Mouse (Mus musculus): ENCODE measurements around the gene Gdpd3. TPM values are rescaled to one million over a fixed set of nuclear protein-coding genes. Genes with fewer than 3 reads are reported as not detected.

The Gdpd3 gene
- polyA plus RNA-seq, 1 experiment: 58.2 TPM

DNA sequence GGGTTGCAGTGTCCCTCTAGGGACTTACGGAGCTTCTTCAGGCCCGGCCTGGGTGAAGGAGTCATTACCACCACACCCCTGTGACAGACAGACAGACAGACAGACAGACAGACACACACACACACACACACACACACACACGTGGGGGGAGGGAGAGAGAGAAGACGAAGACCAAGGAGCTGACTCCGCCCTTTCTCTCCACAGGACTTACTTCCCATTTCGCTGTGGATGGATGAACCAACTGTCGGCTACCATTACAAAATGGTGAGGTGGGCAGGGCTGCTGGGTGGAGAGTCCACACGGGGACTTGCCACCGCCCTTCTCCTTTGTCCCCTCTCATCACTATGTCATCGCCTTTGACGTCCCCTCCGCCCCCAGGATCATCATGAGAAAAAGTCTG, 4.7 kb downstream of the Gdpd3 start:
- no peak for TF ChIP-seq POLR2A (IDR thresholded peaks at IDR 0.05; ENCODE audit: low read depth, low read length)
- TF ChIP-seq CTCF (conservative IDR thresholded peaks at IDR 0.05; ENCODE audit: insufficient read depth, insufficient read length, low read depth, low read length): no peak
- no peaks in the 10 kb centered on the region for H3K36me3 ChIP-seq (ENCODE audit: control insufficient read depth, insufficient read depth, low read length)
- DNase-seq: no peak

DNA sequence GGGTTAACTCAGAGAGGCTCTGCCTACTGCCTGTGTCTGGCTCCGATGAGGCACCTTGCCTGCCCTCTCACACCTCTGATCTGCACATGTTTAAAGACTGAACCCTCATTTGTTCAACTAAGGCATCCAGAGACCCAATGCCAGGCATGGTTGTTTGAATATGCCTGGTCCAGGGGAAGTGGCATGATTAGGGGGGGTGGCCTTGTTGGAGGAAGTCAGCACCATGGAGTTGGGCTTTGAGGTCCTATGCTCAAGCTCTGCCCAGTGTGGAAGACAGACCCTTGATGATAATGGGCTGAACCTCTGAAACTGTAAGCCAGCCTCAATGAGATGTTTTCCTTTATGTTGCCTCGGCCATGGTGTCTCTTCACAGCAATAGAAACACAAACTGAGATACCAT, 7.2 kb downstream of the Gdpd3 start:
- Histone ChIP-seq H3K4me3 (ENCODE audit: insufficient read depth, low read depth, low read length) (no peak overlapping the region), H3K27me3 (replicated peaks; ENCODE audit: control insufficient read depth, insufficient read depth, low read length) (no peaks in the 10 kb centered on the region), H3K36me3 (ENCODE audit: control insufficient read depth, insufficient read depth, low read length) (no peaks in the 10 kb centered on the region; the same call in 1 of the 2 replicates), H3K27ac (ENCODE audit: insufficient read depth, low read depth, low read length) (no peak overlapping the region), H3K4me1 (ENCODE audit: control insufficient read depth, insufficient read depth, low read length) (peaks cover 17% of the 10 kb centered on the region; the same call in 1 of the 2 replicates)
- no peak for DNase-seq
- 79% methylated on average over 2 of the region's 2 CpGs for WGBS
- TF ChIP-seq POLR2A (IDR thresholded peaks at IDR 0.05; ENCODE audit: low read depth, low read length): no peak
- no peak for TF ChIP-seq CTCF (conservative IDR thresholded peaks at IDR 0.05; ENCODE audit: insufficient read depth, insufficient read length, low read depth, low read length)

More for the DNA sequence above, 4.7 kb downstream of the Gdpd3 start:
- peaks cover 4% of the 10 kb centered on the region; the same call in 1 of the 2 replicates for H3K4me1 ChIP-seq (ENCODE audit: control insufficient read depth, insufficient read depth, low read length)
- 85% methylated on average over 12 of the region's 12 CpGs for WGBS
- H3K27ac ChIP-seq (ENCODE audit: insufficient read depth, low read depth, low read length): no peak overlapping the region
- no peaks in the 10 kb centered on the region for H3K27me3 ChIP-seq (replicated peaks; ENCODE audit: control insufficient read depth, insufficient read depth, low read length)
- H3K4me3 ChIP-seq (ENCODE audit: insufficient read depth, low read depth, low read length): no peak overlapping the region

DNA sequence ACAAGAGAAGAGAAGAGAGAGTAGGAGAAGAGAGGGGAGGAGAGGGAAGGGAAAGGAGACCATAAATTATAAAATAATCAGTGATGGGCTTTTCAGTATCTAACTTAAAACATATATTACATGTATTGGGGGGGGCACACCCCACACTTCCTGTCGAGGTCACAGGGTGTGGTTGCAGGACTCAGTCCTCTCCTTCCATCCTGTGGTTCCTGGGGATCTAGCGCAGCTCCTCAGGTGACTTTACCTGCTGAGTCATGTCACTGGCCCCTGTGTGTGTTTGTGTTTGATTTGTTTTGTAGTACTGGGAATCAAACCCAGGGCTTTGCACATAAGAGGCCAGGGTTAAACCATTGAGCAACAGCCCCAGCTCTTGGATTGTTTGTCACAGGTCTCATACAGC, 8.3 kb downstream of the Gdpd3 start:
- 59% methylated on average over 2 of the region's 2 CpGs for WGBS
- no peaks in the 10 kb centered on the region; the same call in 1 of the 2 replicates for H3K36me3 ChIP-seq (ENCODE audit: control insufficient read depth, insufficient read depth, low read length)
- TF ChIP-seq CTCF (conservative IDR thresholded peaks at IDR 0.05; ENCODE audit: insufficient read depth, insufficient read length, low read depth, low read length) (no peak), POLR2A (IDR thresholded peaks at IDR 0.05; ENCODE audit: low read depth, low read length) (no peak)
- peaks cover 17% of the 10 kb centered on the region; the same call in 1 of the 2 replicates for H3K4me1 ChIP-seq (ENCODE audit: control insufficient read depth, insufficient read depth, low read length)
- 0 out of 2 replicates have a peak overlapping the region, but pooled peaks have one; percentile 2 for H3K27ac ChIP-seq (ENCODE audit: insufficient read depth, low read depth, low read length)
- H3K27me3 ChIP-seq (replicated peaks; ENCODE audit: control insufficient read depth, insufficient read depth, low read length): no peaks in the 10 kb centered on the region
- H3K4me3 ChIP-seq (ENCODE audit: insufficient read depth, low read depth, low read length): no peak overlapping the region
- DNase-seq: no peak

DNA sequence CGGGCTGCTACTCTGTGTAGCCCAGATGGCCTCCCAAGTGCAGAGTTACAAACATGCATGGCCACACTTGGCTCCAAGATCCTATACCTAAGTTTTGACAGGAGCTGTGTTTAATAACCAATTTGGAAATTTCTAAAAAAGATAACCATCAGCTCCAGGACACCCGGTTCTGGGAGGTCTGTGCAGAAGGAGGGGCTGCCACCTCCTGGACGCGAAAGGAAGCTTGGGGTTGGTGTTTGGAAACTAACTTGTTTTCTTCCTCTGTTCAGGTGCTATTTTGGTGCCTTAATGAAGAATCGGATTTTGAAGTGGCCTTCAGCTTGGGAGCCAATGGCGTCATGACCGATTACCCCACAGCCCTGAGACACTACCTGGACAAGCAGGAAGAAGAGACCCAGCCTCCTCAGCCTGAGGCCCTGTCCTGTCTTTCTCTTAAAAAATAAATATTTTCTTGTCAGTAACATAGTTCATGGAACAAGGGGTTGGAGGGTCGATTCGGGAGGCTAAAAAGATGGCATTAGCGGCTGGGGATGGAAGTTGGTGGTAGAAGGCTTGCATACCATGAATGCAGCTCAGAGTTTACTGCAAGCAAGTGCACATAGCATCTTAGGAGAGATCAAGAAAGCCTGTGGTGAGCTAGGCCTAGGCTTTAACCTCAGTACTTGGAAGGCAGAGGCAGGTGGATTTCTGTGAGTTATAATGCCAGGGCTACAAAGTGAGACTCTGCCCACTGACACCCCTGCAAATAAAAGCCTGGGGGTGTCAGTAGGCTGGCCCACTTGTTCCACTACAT, 9.2 kb downstream of the Gdpd3 start:
- Histone ChIP-seq H3K4me3 (ENCODE audit: insufficient read depth, low read depth, low read length) (no peak overlapping the region), H3K4me1 (ENCODE audit: control insufficient read depth, insufficient read depth, low read length) (peaks cover 21% of the 10 kb centered on the region; the same call in 1 of the 2 replicates), H3K27me3 (replicated peaks; ENCODE audit: control insufficient read depth, insufficient read depth, low read length) (no peaks in the 10 kb centered on the region), H3K27ac (ENCODE audit: insufficient read depth, low read depth, low read length) (peak overlapping the region; percentile 26; the same call in 1 of the 2 replicates), H3K36me3 (ENCODE audit: control insufficient read depth, insufficient read depth, low read length) (no peaks in the 10 kb centered on the region; the same call in 1 of the 2 replicates)
- 69% methylated on average over 10 of the region's 10 CpGs for WGBS
- TF ChIP-seq CTCF (conservative IDR thresholded peaks at IDR 0.05; ENCODE audit: insufficient read depth, insufficient read length, low read depth, low read length) (peak; percentile 43; the same call in 1 of the 2 replicates), POLR2A (IDR thresholded peaks at IDR 0.05; ENCODE audit: low read depth, low read length) (no peak)
- DNase-seq: no peak

DNA sequence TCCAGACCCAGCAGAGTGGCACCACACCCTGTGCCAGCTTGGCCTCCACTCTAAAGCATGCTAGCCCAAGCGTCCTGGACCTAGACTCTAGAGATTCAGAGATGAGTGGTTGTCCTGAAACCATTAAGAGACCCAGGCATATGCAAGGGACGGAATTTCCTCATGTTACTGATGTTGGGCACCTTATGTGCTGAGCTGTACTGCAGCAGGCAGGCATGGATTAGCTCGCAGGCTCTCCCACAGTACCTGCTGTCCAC, 9.8 kb downstream of the Gdpd3 start:
- WGBS: 51% methylated on average over 3 of the region's 3 CpGs
- Histone ChIP-seq H3K36me3 (ENCODE audit: control insufficient read depth, insufficient read depth, low read length) (no peaks in the 10 kb centered on the region; the same call in 1 of the 2 replicates), H3K4me1 (ENCODE audit: control insufficient read depth, insufficient read depth, low read length) (peaks cover 22% of the 10 kb centered on the region; the same call in 1 of the 2 replicates), H3K4me3 (ENCODE audit: insufficient read depth, low read depth, low read length) (no peak overlapping the region), H3K27ac (ENCODE audit: insufficient read depth, low read depth, low read length) (peak overlapping the region; percentile 95; the same call in 1 of the 2 replicates), H3K27me3 (replicated peaks; ENCODE audit: control insufficient read depth, insufficient read depth, low read length) (no peaks in the 10 kb centered on the region)
- no peak for DNase-seq
- TF ChIP-seq POLR2A (IDR thresholded peaks at IDR 0.05; ENCODE audit: low read depth, low read length) (no peak), CTCF (conservative IDR thresholded peaks at IDR 0.05; ENCODE audit: insufficient read depth, insufficient read length, low read depth, low read length) (no peak)

GRCm38 (mm10) chr7:126776598-126777057, 10.5 kb downstream of the Gdpd3 start, which contains the start of gene Ypel3:
Gene Ypel3 (plus strand): TSS chr7:126776955.
- H3K36me3 ChIP-seq (ENCODE audit: control insufficient read depth, insufficient read depth, low read length): no peaks in the 10 kb centered on the region; the same call in 1 of the 2 replicates
- WGBS: under 1% methylated on average over 29 of the region's 37 CpGs

GRCm38 (mm10) chr7:126777476-126777875, 11.3 kb downstream of the Gdpd3 start:
- no peaks in the 10 kb centered on the region; the same call in 1 of the 2 replicates for H3K36me3 ChIP-seq (ENCODE audit: control insufficient read depth, insufficient read depth, low read length)
- WGBS: 16% methylated on average over 10 of the region's 10 CpGs
- peak overlapping the region; percentile 73 for H3K27ac ChIP-seq (ENCODE audit: insufficient read depth, low read depth, low read length)
- TF ChIP-seq POLR2A (IDR thresholded peaks at IDR 0.05; ENCODE audit: low read depth, low read length) (no peak), CTCF (conservative IDR thresholded peaks at IDR 0.05; ENCODE audit: insufficient read depth, insufficient read length, low read depth, low read length) (no peak)
- peak; percentile 65 for DNase-seq
- no peaks in the 10 kb centered on the region for H3K27me3 ChIP-seq (replicated peaks; ENCODE audit: control insufficient read depth, insufficient read depth, low read length)
- peak overlapping the region; percentile 68 for H3K4me3 ChIP-seq (ENCODE audit: insufficient read depth, low read depth, low read length)
- peaks cover 22% of the 10 kb centered on the region; the same call in 1 of the 2 replicates for H3K4me1 ChIP-seq (ENCODE audit: control insufficient read depth, insufficient read depth, low read length)

More at GRCm38 (mm10) chr7:126776598-126777057, 10.5 kb downstream of the Gdpd3 start, which contains the start of gene Ypel3:
- no peak for TF ChIP-seq CTCF (conservative IDR thresholded peaks at IDR 0.05; ENCODE audit: insufficient read depth, insufficient read length, low read depth, low read length)
- peak; percentile 56 for TF ChIP-seq POLR2A (IDR thresholded peaks at IDR 0.05; ENCODE audit: low read depth, low read length)
- Histone ChIP-seq H3K27me3 (replicated peaks; ENCODE audit: control insufficient read depth, insufficient read depth, low read length) (no peaks in the 10 kb centered on the region), H3K27ac (ENCODE audit: insufficient read depth, low read depth, low read length) (peak within 1 kb of the TSS; percentile 95), H3K4me3 (ENCODE audit: insufficient read depth, low read depth, low read length) (peak within 1 kb of the TSS; percentile 68), H3K4me1 (ENCODE audit: control insufficient read depth, insufficient read depth, low read length) (peaks cover 22% of the 10 kb centered on the region; the same call in 1 of the 2 replicates)
- peak; percentile 98 for DNase-seq

Data from kidney, adult 2 months (tissue).